Mouse (Mus musculus): ENCODE data around the gene Gm8024. TPM values are rescaled to one million over a fixed set of nuclear protein-coding genes. Genes with fewer than 3 reads are reported as not detected.

The Gm8024 gene
- polyA plus RNA-seq (2017; shearing (Covaris generic)) = under 1 TPM in 1 of 2 experiments, not detected in 1; 0.21 TPM

GRCm38 (mm10) chr14:42524182-42524581 is at the start of gene Gm8024:
Gene Gm8024, minus strand, starts transcription at chr14:42524282.

DNA sequence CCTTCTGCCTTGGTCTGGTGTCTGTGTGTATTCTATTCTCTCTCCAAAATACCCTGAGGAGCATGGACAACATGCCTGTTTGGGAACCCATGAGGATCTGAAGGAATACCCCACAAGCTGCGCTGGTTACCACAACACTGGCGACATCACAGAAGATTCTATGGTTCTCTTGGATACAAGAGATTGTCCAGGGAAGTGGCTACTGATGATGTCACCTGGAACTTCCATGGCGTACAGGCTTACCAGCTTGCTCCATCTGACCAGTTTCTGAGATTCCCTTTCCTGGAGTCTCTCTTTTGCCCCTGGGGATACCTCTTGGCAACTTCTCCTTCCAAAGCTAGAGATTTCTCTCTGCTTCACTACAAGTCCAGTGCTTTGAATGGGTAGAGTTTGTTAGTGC is 21.8 kb downstream of the Gm8024 start, which contains the start of gene Gm8020:
Gm8020 (minus strand) TSS at position 101 of the 400 bp plus-strand sequence.

Other genes starting within 250 kb of the Gm8024 start
- 1 to 10 TPM in 1 of 2 experiments, not detected in 1; 1.3 TPM for gene Gm9611, start 226.9 kb downstream of the Gm8024 start, polyA plus RNA-seq (2017; shearing (Covaris generic))
- not detected for gene Gm7995, start 214.1 kb downstream of the Gm8024 start, polyA plus RNA-seq (2017; shearing (Covaris generic))
- gene Gm8005, start 84.6 kb downstream of the Gm8024 start, polyA plus RNA-seq (2017; shearing (Covaris generic)) = 1 to 10 TPM in 1 of 2 experiments, not detected in 1; 1.3 TPM
- under 1 TPM; 0.17 to 0.45 TPM for gene Gm8011, start 60.4 kb downstream of the Gm8024 start, polyA plus RNA-seq (2017; shearing (Covaris generic))
- gene Gm8020, start 21.9 kb downstream of the Gm8024 start, polyA plus RNA-seq (2017; shearing (Covaris generic)) = not detected
- gene Gm17124, start 75.6 kb upstream of the Gm8024 start, polyA plus RNA-seq (2017; shearing (Covaris generic)) = under 1 TPM; 0.11 to 0.39 TPM
- not detected for gene Gm3633, start 117.6 kb upstream of the Gm8024 start, polyA plus RNA-seq (2017; shearing (Covaris generic))
- gene Gm10378, start 131.7 kb upstream of the Gm8024 start, polyA plus RNA-seq (2017; shearing (Covaris generic)) = not detected
- not detected for gene Gm3015, start 244.5 kb upstream of the Gm8024 start, polyA plus RNA-seq (2017; shearing (Covaris generic))